Mouse (Mus musculus) embryonic facial prominence, embryonic 14.5 days (tissue): ENCODE data around the gene Tmx4. TPM values are rescaled to one million over a fixed set of nuclear protein-coding genes. Genes with fewer than 3 reads are reported as not detected.

ENCODE experiments used
- ATAC-seq: fragments of 200-750 bp; cut with Nextera tagmentation; 2 replicates; pipeline ENCODE4 v1.8.0; 2017; ENCODE audit warnings: low read depth, moderate number of reproducible peaks, moderate TSS enrichment
- DNase-seq: peaks from one replicate; pipeline ENCODE4 v3.0.0-alpha.2; 2015; ENCODE audit warnings: low spot score
- H3K27ac ChIP-seq: fragments of 300-500 bp; sonication (generic); replicated peaks from 2 replicates; pipeline ENCODE4 v1.5.1; 2014; ENCODE audit warnings: low read depth, mild to moderate bottlenecking, low read length, moderate library complexity
- H3K27me3 ChIP-seq: fragments of 300-500 bp; sonication (generic); replicated peaks from 2 replicates; pipeline ENCODE4 v1.6.1; 2014; ENCODE audit warnings: low read length; ENCODE audit not compliant: control insufficient read depth, insufficient read depth
- H3K36me3 ChIP-seq: fragments of 300-500 bp; sonication (generic); 2 replicates; pipeline ENCODE4 v1.6.1; 2014; ENCODE audit warnings: low read length, mixed read lengths; ENCODE audit not compliant: control insufficient read depth, insufficient read depth
- H3K4me1 ChIP-seq: fragments of 300-500 bp; sonication (generic); 2 replicates; pipeline ENCODE4 v1.6.1; 2014; ENCODE audit warnings: antibody characterized with exemption, low read length; ENCODE audit not compliant: control insufficient read depth, insufficient read depth
- H3K4me2 ChIP-seq: fragments of 300-500 bp; sonication (generic); 2 replicates; pipeline ENCODE4 v1.6.1; 2014; ENCODE audit warnings: low read depth, mild to moderate bottlenecking, low read length, moderate library complexity, mixed read lengths
- H3K4me3 ChIP-seq: fragments of 300-500 bp; sonication (generic); 2 replicates; pipeline ENCODE4 v1.5.1; 2014; ENCODE audit warnings: low read depth, mild to moderate bottlenecking, low read length
- H3K9ac ChIP-seq: fragments of 300-500 bp; sonication (generic); 2 replicates; pipeline ENCODE4 v1.6.1; 2014; ENCODE audit warnings: low read depth, mild to moderate bottlenecking, low read length, moderate library complexity, mixed read lengths
- H3K9me3 ChIP-seq: fragments of 300-500 bp; sonication (generic); 2 replicates; pipeline ENCODE4 v1.6.1; 2016; ENCODE audit warnings: low read length; ENCODE audit not compliant: control insufficient read depth
- WGBS: fragments of 180-500 bp; shearing (Covaris S2); extraction: QIAGEN DNeasy Blood & Tissue Kit; methylation state at CpG from one replicate; pipeline ENCODE4 v1.1.7; 2014; 5-methylcytosine and 5-hydroxymethylcytosine counted together
- polyA plus RNA-seq: library from polyadenylated mRNA; unstranded; fragments of >200 nt; fragmentation: Nextera tagmentation; extraction: Ambion mirVana; gene quantifications from 2 replicates; pipeline ENCODE4 v1.2.1, GENCODE M21; 2014

Tmx4 gene
- 22.0 and 22.4 TPM in 2 replicates for polyA plus RNA-seq

- peak within 1 kb of the TSS; percentile 84 for H3K9ac ChIP-seq
- ATAC-seq (peak; percentile 99), DNase-seq (peak; percentile 98)
- peak within 1 kb of the TSS; percentile 93 for H3K27ac ChIP-seq
- peak within 1 kb of the TSS; percentile 66 for H3K4me3 ChIP-seq
- no peaks in the 10 kb centered on the region for H3K36me3 ChIP-seq
- no peaks in the 10 kb centered on the region for H3K27me3 ChIP-seq
- WGBS, result under 1% methylated on average over 39 of the region's 57 CpGs
- H3K9me3 ChIP-seq, result no peaks in the 10 kb centered on the region
- peak within 1 kb of the TSS; percentile 56 for H3K4me2 ChIP-seq
- peaks cover 4% of the 10 kb centered on the region; the same call in 1 of the 2 replicates for H3K4me1 ChIP-seq
Measured at GRCm38 (mm10) chr2:134643514-134644300, at the start of gene Tmx4. Gene Tmx4, minus strand, starts transcription at chr2:134644145.

GRCm38 (mm10) chr2:134692125-134692524, 48.2 kb upstream of the Tmx4 start:
- Histone ChIP-seq H3K4me1 (no peaks in the 10 kb centered on the region), H3K36me3 (no peaks in the 10 kb centered on the region), H3K4me2 (no peak overlapping the region), H3K9me3 (no peaks in the 10 kb centered on the region), H3K4me3 (no peak overlapping the region), H3K9ac (no peak overlapping the region), H3K27me3 (no peaks in the 10 kb centered on the region), H3K27ac (no peak overlapping the region)
- ATAC-seq, result no peak
- WGBS, result 66% methylated on average over 1 of the region's 1 CpGs
- no peak for DNase-seq

GRCm38 (mm10) chr2:134691055-134691454, 47.1 kb upstream of the Tmx4 start:
- H3K9me3 ChIP-seq, result no peaks in the 10 kb centered on the region
- no peak overlapping the region for H3K9ac ChIP-seq
- no peaks in the 10 kb centered on the region for H3K4me1 ChIP-seq
- no peaks in the 10 kb centered on the region for H3K36me3 ChIP-seq
- DNase-seq (no peak), ATAC-seq (no peak)
- H3K27me3 ChIP-seq, result no peaks in the 10 kb centered on the region
- no peak overlapping the region for H3K4me3 ChIP-seq
- H3K27ac ChIP-seq, result no peak overlapping the region
- WGBS, result 84% methylated on average over 7 of the region's 7 CpGs
- H3K4me2 ChIP-seq, result no peak overlapping the region

GRCm38 (mm10) chr2:134682326-134682725, 38.4 kb upstream of the Tmx4 start:
- no peaks in the 10 kb centered on the region for H3K4me1 ChIP-seq
- H3K36me3 ChIP-seq, result no peaks in the 10 kb centered on the region
- no peaks in the 10 kb centered on the region for H3K27me3 ChIP-seq
- no peak for ATAC-seq
- no peak overlapping the region for H3K27ac ChIP-seq
- no peak overlapping the region for H3K4me2 ChIP-seq
- 58% methylated on average over 3 of the region's 3 CpGs for WGBS
- no peak overlapping the region for H3K9ac ChIP-seq
- no peaks in the 10 kb centered on the region for H3K9me3 ChIP-seq
- no peak for DNase-seq
- H3K4me3 ChIP-seq, result no peak overlapping the region

- Histone ChIP-seq H3K4me1 (no peaks in the 10 kb centered on the region), H3K36me3 (no peaks in the 10 kb centered on the region), H3K9me3 (no peaks in the 10 kb centered on the region), H3K4me2 (no peak overlapping the region), H3K9ac (no peak overlapping the region), H3K27ac (no peak overlapping the region), H3K4me3 (no peak overlapping the region), H3K27me3 (no peaks in the 10 kb centered on the region)
- ATAC-seq (no peak), DNase-seq (peak; percentile 59)
- 27% methylated on average over 9 of the region's 9 CpGs for WGBS
Measured at GRCm38 (mm10) chr2:134681271-134681961, 37.5 kb upstream of the Tmx4 start.

GRCm38 (mm10) chr2:134679567-134679966, 35.6 kb upstream of the Tmx4 start:
- ATAC-seq (no peak), DNase-seq (no peak)
- no peak overlapping the region for H3K27ac ChIP-seq
- H3K4me2 ChIP-seq, result no peak overlapping the region
- WGBS, result 68% methylated on average over 3 of the region's 3 CpGs
- no peak overlapping the region for H3K4me3 ChIP-seq
- no peaks in the 10 kb centered on the region for H3K36me3 ChIP-seq
- H3K9me3 ChIP-seq, result no peaks in the 10 kb centered on the region
- no peaks in the 10 kb centered on the region for H3K4me1 ChIP-seq
- no peak overlapping the region for H3K9ac ChIP-seq
- no peaks in the 10 kb centered on the region for H3K27me3 ChIP-seq

- WGBS, result 57% methylated on average over 1 of the region's 1 CpGs
- H3K4me1 ChIP-seq, result no peaks in the 10 kb centered on the region
- no peak overlapping the region for H3K4me3 ChIP-seq
- no peaks in the 10 kb centered on the region for H3K9me3 ChIP-seq
- no peak overlapping the region for H3K4me2 ChIP-seq
- H3K9ac ChIP-seq, result no peak overlapping the region
- no peak for ATAC-seq
- H3K27me3 ChIP-seq, result no peaks in the 10 kb centered on the region
- DNase-seq, result no peak
- no peaks in the 10 kb centered on the region for H3K36me3 ChIP-seq
- no peak overlapping the region for H3K27ac ChIP-seq
Measured at GRCm38 (mm10) chr2:134675465-134675864, 31.5 kb upstream of the Tmx4 start.

GRCm38 (mm10) chr2:134673604-134674003, 29.7 kb upstream of the Tmx4 start:
- DNase-seq (no peak), ATAC-seq (no peak)
- H3K36me3 ChIP-seq, result no peaks in the 10 kb centered on the region
- 76% methylated on average over 5 of the region's 5 CpGs for WGBS
- no peaks in the 10 kb centered on the region for H3K27me3 ChIP-seq
- H3K9me3 ChIP-seq, result no peaks in the 10 kb centered on the region
- H3K27ac ChIP-seq, result no peak overlapping the region
- H3K4me2 ChIP-seq, result no peak overlapping the region
- no peak overlapping the region for H3K9ac ChIP-seq
- H3K4me3 ChIP-seq, result no peak overlapping the region
- no peaks in the 10 kb centered on the region for H3K4me1 ChIP-seq
